Mouse (Mus musculus) ES-E14 (cell line): Measurements from ENCODE around the gene Stkld1. TPM values are rescaled to one million over a fixed set of nuclear protein-coding genes. Genes with fewer than 3 reads are reported as not detected.
A peak's percentile ranks its signal among the peaks of the same experiment; 100 is the strongest.

Source experiments
- DNase-seq: peaks from one replicate; pipeline ENCODE4 v3.0.0-alpha.2; 2013; ENCODE audit warnings: low read depth, low spot score
- H3K27ac ChIP-seq: 2 replicates; pipeline ENCODE4 v1.5.1; 2012; ENCODE audit warnings: low read depth, mild to moderate bottlenecking, low read length, moderate library complexity, mixed read lengths; ENCODE audit not compliant: poor library complexity, insufficient read depth, severe bottlenecking
- H3K36me3 ChIP-seq: 2 replicates; pipeline ENCODE4 v1.6.1; 2012; ENCODE audit warnings: mild to moderate bottlenecking, low read length, moderate library complexity, mixed read lengths; ENCODE audit not compliant: control insufficient read depth, poor library complexity, insufficient read depth, severe bottlenecking
- H3K4me1 ChIP-seq, 2 experiments: fragments of 150-350 bp in 1 of 2; sonication (generic) in 1 of 2; 2 replicates each; pipeline ENCODE4 v1.6.1; 2012; ENCODE audit warnings: low read length in 2 of 2, mild to moderate bottlenecking in 1 of 2, mixed read lengths in 1 of 2; ENCODE audit not compliant: control insufficient read depth in 2 of 2, insufficient read depth in 2 of 2, poor library complexity in 1 of 2
- H3K4me3 ChIP-seq, 2 experiments: fragments of 150-350 bp in 1 of 2; sonication (generic) in 1 of 2; 2 replicates each; pipeline ENCODE4 v1.5.1; 2012; ENCODE audit warnings: low read length in 2 of 2, low read depth in 1 of 2, mild to moderate bottlenecking in 1 of 2, mixed read lengths in 1 of 2; ENCODE audit not compliant: insufficient read depth in 1 of 2, poor library complexity in 1 of 2, severe bottlenecking in 1 of 2
- H3K9ac ChIP-seq: 2 replicates; pipeline ENCODE4 v1.6.1; 2012; ENCODE audit warnings: low read depth, mild to moderate bottlenecking, low read length, mixed read lengths; ENCODE audit not compliant: poor library complexity, insufficient read depth, severe bottlenecking
- H3K9me3 ChIP-seq: fragments of 150-350 bp; sonication (generic); 2 replicates; pipeline ENCODE4 v1.6.1; 2012; ENCODE audit warnings: low read depth, mild to moderate bottlenecking, low read length; ENCODE audit not compliant: control insufficient read depth, insufficient read depth
- CHD2 ChIP-seq: IDR thresholded peaks from 2 replicates; pipeline ENCODE4 v1.6.1; 2014; ENCODE audit warnings: mild to moderate bottlenecking, low read depth, low read length, inconsistent platforms
- HCFC1 ChIP-seq: IDR thresholded peaks from 2 replicates; pipeline ENCODE4 v1.6.1; 2012; ENCODE audit warnings: low read length, inconsistent platforms, borderline replicate concordance; ENCODE audit not compliant: insufficient read depth
- MAFK ChIP-seq: IDR thresholded peaks from 2 replicates; pipeline ENCODE4 v1.6.1; 2014; ENCODE audit warnings: mild to moderate bottlenecking, low read depth, low read length, inconsistent platforms; ENCODE audit not compliant: insufficient read depth
- ZC3H11A ChIP-seq: IDR thresholded peaks from 2 replicates; pipeline ENCODE4 v1.6.1; 2012; ENCODE audit warnings: low read depth, mild to moderate bottlenecking, inconsistent platforms, low read length, borderline replicate concordance
- ZNF384 ChIP-seq: IDR thresholded peaks from 2 replicates; pipeline ENCODE4 v1.6.1; 2012; ENCODE audit warnings: low read depth, low read length, inconsistent platforms
- in situ Hi-C, 2 experiments: fragments of 600-800 bp; cut with MboI; formaldehyde crosslinking; loops; one replicate each; pipeline ENCODE4 v1.15.1; 2025; ENCODE audit warnings: low sequenced_read_pairs in 2 of 2, inconsistent platforms in 1 of 2; ENCODE audit not compliant: unreplicated experiment in 2 of 2
- total RNA-seq: library from RNA; depleted of rRNA; stranded (reverse); fragments of 300-350 nt; gene quantifications from 2 replicates; pipeline ENCODE4 v1.2.3, GENCODE M21; 2012

The Stkld1 gene
- total RNA-seq, 1 experiment = not detected

DNA sequence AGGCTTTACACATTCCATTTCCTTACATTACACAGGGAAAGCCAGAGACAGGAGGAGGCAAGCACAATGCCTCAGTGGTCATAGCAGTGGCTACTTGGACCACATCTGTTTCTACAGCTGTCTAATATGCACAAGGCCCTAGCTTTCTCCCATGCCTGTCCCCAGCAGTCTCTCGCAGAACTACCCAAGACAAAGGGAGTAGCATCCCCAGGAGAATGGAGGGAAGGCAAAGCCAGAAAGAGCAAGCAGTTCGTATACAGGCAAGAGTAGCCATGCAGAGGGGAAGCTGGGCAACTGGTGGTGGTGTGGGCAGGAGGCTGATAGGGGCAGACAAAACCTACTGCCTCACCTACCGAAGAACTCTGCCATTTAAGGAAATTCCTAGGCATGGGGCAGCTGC, 27.4 kb upstream of the Stkld1 start:
- in situ Hi-C loops = loop anchor here in 1 of 2 experiments (25.0 kb wide), 1 partner anchor 469 kb away; the partner anchor contains the start of gene Sec16a
- TF ChIP-seq ZC3H11A (no peak), CHD2 (no peak), HCFC1 (no peak), MAFK (no peak), ZNF384 (no peak)
- H3K36me3 ChIP-seq = peaks cover 35% of the 10 kb centered on the region
- H3K4me1 ChIP-seq = peaks cover 0 to 9% of the 10 kb centered on the region in 2 experiments; a peak in 1 of 4 replicates
- H3K27ac ChIP-seq = no peak overlapping the region
- no peak overlapping the region for H3K4me3 ChIP-seq
- DNase-seq = no peak
- no peaks in the 10 kb centered on the region for H3K9me3 ChIP-seq
- H3K9ac ChIP-seq = no peak overlapping the region

DNA sequence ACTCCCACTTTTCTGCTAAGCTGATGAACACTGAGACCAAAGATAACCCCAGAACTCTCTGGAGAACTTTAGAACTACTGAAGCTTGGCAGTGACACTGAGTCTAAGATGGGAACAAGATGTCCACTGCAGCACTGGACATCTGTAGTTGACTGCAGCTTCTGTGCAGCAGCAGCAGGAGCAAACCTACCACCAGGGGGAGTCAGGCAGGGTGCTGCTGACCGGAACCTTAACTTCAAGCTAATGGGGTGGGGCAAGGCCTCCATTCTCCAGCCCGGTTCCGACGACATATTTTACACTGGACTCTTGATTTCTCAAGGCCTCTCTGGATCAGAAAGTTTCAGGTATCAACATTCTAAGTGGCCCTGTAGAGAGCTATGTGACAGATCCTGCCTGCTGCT, 26.7 kb upstream of the Stkld1 start:
- no peak for TF ChIP-seq ZNF384
- no peak for TF ChIP-seq MAFK
- TF ChIP-seq ZC3H11A = no peak
- no peak for TF ChIP-seq CHD2
- TF ChIP-seq HCFC1 = no peak
- H3K27ac ChIP-seq = no peak overlapping the region
- H3K36me3 ChIP-seq = peaks cover 42% of the 10 kb centered on the region
- no peak for DNase-seq
- no peak overlapping the region for H3K9ac ChIP-seq
- in situ Hi-C loops = loop anchor here in 1 of 2 experiments (25.0 kb wide), 1 partner anchor 470 kb away; the partner anchor contains the start of gene Sec16a
- H3K4me3 ChIP-seq = no peak overlapping the region
- H3K9me3 ChIP-seq = no peaks in the 10 kb centered on the region
- H3K4me1 ChIP-seq = peaks cover 0 to 9% of the 10 kb centered on the region in 2 experiments; a peak in 1 of 4 replicates

DNA sequence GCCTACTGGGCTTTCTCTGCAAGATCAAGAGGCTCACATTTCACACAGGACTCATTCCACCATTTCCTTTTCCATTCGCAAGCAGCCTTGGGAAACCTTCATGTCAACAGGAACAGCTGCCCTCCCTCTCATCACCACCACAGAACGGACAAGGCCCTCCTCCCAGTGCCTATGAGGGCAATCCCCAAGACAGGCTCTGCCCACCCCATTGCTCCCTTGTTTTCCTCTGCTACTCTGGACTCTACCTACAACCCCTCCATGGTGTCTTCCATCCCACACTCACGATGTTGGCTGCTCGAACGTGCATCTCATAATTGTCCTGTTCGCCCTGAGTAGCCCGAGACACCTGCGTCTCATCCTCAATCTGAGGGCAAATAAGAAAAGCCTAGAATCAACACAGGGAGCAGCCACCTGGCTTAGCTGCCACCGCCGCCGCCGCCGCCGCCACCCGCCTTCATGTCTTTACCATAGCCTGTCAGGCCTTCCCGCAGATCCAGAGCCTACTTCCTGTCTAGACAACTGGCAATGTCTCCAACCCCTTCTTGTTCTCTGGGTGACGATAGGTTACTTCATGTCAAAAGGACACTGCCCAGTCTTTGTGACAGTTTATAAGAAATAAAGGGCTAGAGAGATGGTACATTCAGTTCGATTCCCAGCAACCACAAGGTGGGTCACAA, 25.0 kb upstream of the Stkld1 start:
- Histone ChIP-seq H3K4me1 (peaks cover 0 to 5% of the 10 kb centered on the region in 2 experiments; a peak in 1 of 4 replicates), H3K27ac (no peak overlapping the region), H3K9ac (peak overlapping the region; percentile 68), H3K9me3 (no peaks in the 10 kb centered on the region), H3K4me3 (peak overlapping the region in 1 of 2 experiments; percentile 38; a peak in 1 of 4 replicates), H3K36me3 (peaks cover 58% of the 10 kb centered on the region)
- in situ Hi-C loops = loop anchor here in 1 of 2 experiments (25.0 kb wide), 1 partner anchor 472 kb away; the partner anchor contains the start of gene Sec16a
- no peak for DNase-seq
- TF ChIP-seq CHD2 = no peak
- no peak for TF ChIP-seq ZC3H11A
- TF ChIP-seq ZNF384 = no peak
- TF ChIP-seq MAFK = no peak
- TF ChIP-seq HCFC1 = no peak

DNA sequence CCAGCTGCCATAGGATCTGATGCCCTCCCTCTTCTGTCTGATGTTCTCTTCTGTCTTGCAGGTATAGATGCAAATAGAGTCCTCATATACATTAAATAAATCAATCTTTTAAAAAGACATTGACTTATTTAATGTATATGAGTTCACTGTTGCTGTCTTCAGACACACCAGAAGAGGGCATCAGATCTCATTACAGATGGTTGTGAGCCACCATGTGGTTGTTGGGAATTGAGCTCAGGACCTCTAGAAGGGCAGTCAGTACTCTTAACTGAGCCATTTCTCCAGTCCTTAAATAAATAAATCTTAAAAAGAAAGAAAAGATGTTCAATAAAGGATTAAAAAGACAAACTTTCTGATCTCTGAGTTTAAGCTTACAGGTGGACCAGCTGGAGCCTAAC, 24.5 kb upstream of the Stkld1 start:
- DNase-seq = no peak

More for the DNA sequence above, 24.5 kb upstream of the Stkld1 start:
- peak overlapping the region; percentile 89; the same call in 1 of the 2 replicates for H3K9ac ChIP-seq
- H3K4me1 ChIP-seq = peaks cover 0 to 5% of the 10 kb centered on the region in 2 experiments; a peak in 1 of 4 replicates
- peak overlapping the region; percentile 67 to 85 for H3K4me3 ChIP-seq
- no peak overlapping the region for H3K27ac ChIP-seq
- peaks cover 61% of the 10 kb centered on the region for H3K36me3 ChIP-seq
- TF ChIP-seq CHD2 (no peak), MAFK (no peak), HCFC1 (no peak), ZNF384 (no peak), ZC3H11A (no peak)
- no peaks in the 10 kb centered on the region for H3K9me3 ChIP-seq
- in situ Hi-C loops = loop anchor here in 1 of 2 experiments (25.0 kb wide), 1 partner anchor 472 kb away; the partner anchor contains the start of gene Sec16a
